Comparison of ENCODE assay signal across 16 mouse cellular contexts in genomic region chr5:140660398-140660797, GRCm38 (mm10). TPM values are rescaled to one million over a fixed set of nuclear protein-coding genes. Genes with fewer than 3 reads are reported as not detected.
A peak's percentile ranks its signal among the peaks of the same experiment; 100 is the strongest.
DNase-seq lines count a peak whose midpoint lies in the region; ATAC-seq lines count a peak whose summit lies in the region.
"Had no signal": no experiment of that assay in that cellular context is flagged by ENCODE, and none has a peak within 500 bp of the region (broad histone marks: within the 10 kb centered on the region; RNA-seq: fewer than 3 reads in every experiment).

No protein-coding gene starts in this region.

- peaks cover 44% of the 10 kb centered on the region for H3K4me1 ChIP-seq in midbrain, embryonic 13.5 days (replicated peaks)
- H3K4me1 ChIP-seq in midbrain, embryonic 11.5 days (ENCODE audit: control insufficient read depth, insufficient read depth, low read length): peaks cover 2% of the 10 kb centered on the region; the same call in 1 of the 2 replicates
- peaks cover 56% of the 10 kb centered on the region for H3K4me1 ChIP-seq in forebrain, embryonic 15.5 days
- H3K4me1 ChIP-seq in midbrain, embryonic 14.5 days (ENCODE audit: control insufficient read depth, insufficient read depth, low read length): peaks cover 7% of the 10 kb centered on the region

- no peak overlapping the region for H3K9ac ChIP-seq in midbrain, embryonic 13.5 days (replicated peaks)
- H3K9ac ChIP-seq in midbrain, embryonic 11.5 days (ENCODE audit: low read length): no peak overlapping the region
- peak overlapping the region; percentile 10; the same call in 1 of the 2 replicates for H3K9ac ChIP-seq in forebrain, embryonic 15.5 days (replicated peaks)
- no peak overlapping the region for H3K9ac ChIP-seq in midbrain, embryonic 14.5 days (replicated peaks; ENCODE audit: low read length)
- H3K9ac ChIP-seq: lung, embryonic 14.5 days had no signal

- no peak for ATAC-seq in midbrain, embryonic 13.5 days
- no peak for ATAC-seq in midbrain, embryonic 11.5 days (ENCODE audit: low FRiP score)
- 0 out of 2 replicates have a peak, but pooled peaks have one; percentile 11 for ATAC-seq in forebrain, embryonic 15.5 days (replicated peaks)
- no peak for ATAC-seq in midbrain, embryonic 14.5 days (ENCODE audit: low FRiP score, low TSS enrichment)
- ATAC-seq: intestine, embryonic 15.5 days had no signal

- WGBS in midbrain, embryonic 13.5 days: 67% methylated on average over 1 of the region's 1 CpGs
- WGBS in midbrain, embryonic 11.5 days: 88% methylated on average over 1 of the region's 1 CpGs
- WGBS in forebrain, embryonic 15.5 days: 18% methylated on average over 1 of the region's 1 CpGs
- WGBS in midbrain, embryonic 14.5 days: 74% methylated on average over 1 of the region's 1 CpGs

- no peaks in the 10 kb centered on the region for H3K27me3 ChIP-seq in midbrain, embryonic 13.5 days
- H3K27me3 ChIP-seq in midbrain, embryonic 11.5 days (ENCODE audit: control insufficient read depth, insufficient read depth, low read length): no peaks in the 10 kb centered on the region
- no peaks in the 10 kb centered on the region for H3K27me3 ChIP-seq in forebrain, embryonic 15.5 days
- H3K27me3 ChIP-seq in midbrain, embryonic 14.5 days (ENCODE audit: control insufficient read depth, insufficient read depth, low read length): no peaks in the 10 kb centered on the region
- H3K27me3 ChIP-seq: intestine, embryonic 15.5 days had no signal

- H3K27ac ChIP-seq in midbrain, embryonic 13.5 days: peak overlapping the region; percentile 75
- no peak overlapping the region for H3K27ac ChIP-seq in midbrain, embryonic 11.5 days (ENCODE audit: low read depth, low read length)
- H3K27ac ChIP-seq in forebrain, embryonic 15.5 days (replicated peaks): peak overlapping the region; percentile 94
- H3K27ac ChIP-seq in midbrain, embryonic 14.5 days (replicated peaks; ENCODE audit: low read depth, low read length): peak overlapping the region; percentile 74
- H3K27ac ChIP-seq: intestine, embryonic 15.5 days had no signal

- peaks cover 10% of the 10 kb centered on the region; the same call in 1 of the 2 replicates for H3K36me3 ChIP-seq in midbrain, embryonic 13.5 days
- no peaks in the 10 kb centered on the region for H3K36me3 ChIP-seq in midbrain, embryonic 11.5 days (ENCODE audit: control insufficient read depth, insufficient read depth, low read length)
- no peaks in the 10 kb centered on the region; the same call in 1 of the 2 replicates for H3K36me3 ChIP-seq in forebrain, embryonic 15.5 days
- 0 out of 2 replicates have a peak, but pooled peaks cover 5% of the 10 kb centered on the region for H3K36me3 ChIP-seq in midbrain, embryonic 14.5 days (ENCODE audit: control insufficient read depth, insufficient read depth, low read length)
- H3K36me3 ChIP-seq: G1E; intestine, embryonic 15.5 days had no signal

- H3K4me2 ChIP-seq in midbrain, embryonic 13.5 days (replicated peaks): no peak overlapping the region
- no peak overlapping the region for H3K4me2 ChIP-seq in midbrain, embryonic 11.5 days
- no peak overlapping the region for H3K4me2 ChIP-seq in forebrain, embryonic 15.5 days (replicated peaks)
- no peak overlapping the region for H3K4me2 ChIP-seq in midbrain, embryonic 14.5 days (ENCODE audit: low read length)
- H3K4me2 ChIP-seq: intestine, embryonic 15.5 days; lung, embryonic 14.5 days had no signal

- H3K4me3 ChIP-seq in midbrain, embryonic 13.5 days (replicated peaks): no peak overlapping the region
- no peak overlapping the region for H3K4me3 ChIP-seq in midbrain, embryonic 11.5 days (ENCODE audit: low read depth, low read length)
- H3K4me3 ChIP-seq in forebrain, embryonic 15.5 days: no peak overlapping the region
- no peak overlapping the region for H3K4me3 ChIP-seq in midbrain, embryonic 14.5 days (replicated peaks; ENCODE audit: low read depth, low read length)
- H3K4me3 ChIP-seq: erythroblast, embryonic 14.5 days; intestine, embryonic 15.5 days; myocyte had no signal

- no peaks in the 10 kb centered on the region for H3K9me3 ChIP-seq in midbrain, embryonic 13.5 days
- no peaks in the 10 kb centered on the region for H3K9me3 ChIP-seq in midbrain, embryonic 11.5 days (ENCODE audit: control insufficient read depth, low read length)
- H3K9me3 ChIP-seq in forebrain, embryonic 15.5 days: no peaks in the 10 kb centered on the region
- no peaks in the 10 kb centered on the region for H3K9me3 ChIP-seq in midbrain, embryonic 14.5 days (ENCODE audit: control insufficient read depth, low read length)
- H3K9me3 ChIP-seq: G1E; intestine, embryonic 15.5 days had no signal

- DNase-seq in midbrain, embryonic 11.5 days (ENCODE audit: low spot score, missing footprints): no peak
- no peak for DNase-seq in midbrain, embryonic 14.5 days
- no peak for DNase-seq in retina, postnatal 1 day
- DNase-seq in gastrocnemius, adult 8-10 months (ENCODE audit: low spot score in 2 of 2): no peak
- DNase-seq in embryo, embryonic 11 days: no peak
- DNase-seq: adrenal gland, adult 8-10 months; cerebellum, adult 9-10 months; heart, postnatal 14 days; kidney, postnatal 10 days; lung, embryonic 14.5 days had no signal

RNA-seq across cellular contexts. Expression of gene Ttyh3, which starts 11.6 kb away (rescaled TPM):
- 53.6 and 76.6 TPM in 2 replicates for polyA plus RNA-seq in midbrain, embryonic 13.5 days (2015; fragmentation: Nextera tagmentation; extraction: Ambion mirVana)
- 42.9 and 46.4 TPM in 2 replicates for polyA plus RNA-seq in midbrain, embryonic 11.5 days (2014; fragmentation: Nextera tagmentation; extraction: Ambion mirVana)
- polyA plus RNA-seq in forebrain, embryonic 15.5 days (2015; fragmentation: Nextera tagmentation; extraction: Ambion mirVana): 78.9 and 85.5 TPM in 2 replicates
- 72.1 and 86.7 TPM in 2 replicates for polyA plus RNA-seq in midbrain, embryonic 14.5 days (2014; fragmentation: Nextera tagmentation; extraction: Ambion mirVana)
- 1 to 10 TPM; 2.6 to 5.2 (median 3.4) TPM for total RNA-seq in gastrocnemius, adult 8-10 months (2022)

RNA-seq across cellular contexts. Expression of gene Iqce, which starts 41.8 kb away (rescaled TPM):
- polyA plus RNA-seq in midbrain, embryonic 13.5 days (2015; fragmentation: Nextera tagmentation; extraction: Ambion mirVana): 24.4 and 26.0 TPM in 2 replicates
- polyA plus RNA-seq in midbrain, embryonic 11.5 days (2014; fragmentation: Nextera tagmentation; extraction: Ambion mirVana): 13.9 and 15.6 TPM in 2 replicates
- polyA plus RNA-seq in forebrain, embryonic 15.5 days (2015; fragmentation: Nextera tagmentation; extraction: Ambion mirVana): 22.2 and 25.1 TPM in 2 replicates
- 22.9 and 25.0 TPM in 2 replicates for polyA plus RNA-seq in midbrain, embryonic 14.5 days (2014; fragmentation: Nextera tagmentation; extraction: Ambion mirVana)
- 1 to 10 TPM; 1.0 to 2.9 (median 1.4) TPM for total RNA-seq in gastrocnemius, adult 8-10 months (2022)

RNA-seq across cellular contexts. Expression of gene Brat1, which starts 44.4 kb away (rescaled TPM):
- polyA plus RNA-seq in midbrain, embryonic 13.5 days (2015; fragmentation: Nextera tagmentation; extraction: Ambion mirVana): 20.7 and 22.4 TPM in 2 replicates
- polyA plus RNA-seq in midbrain, embryonic 11.5 days (2014; fragmentation: Nextera tagmentation; extraction: Ambion mirVana): 8.3 and 11.4 TPM in 2 replicates
- 26.3 and 28.2 TPM in 2 replicates for polyA plus RNA-seq in forebrain, embryonic 15.5 days (2015; fragmentation: Nextera tagmentation; extraction: Ambion mirVana)
- polyA plus RNA-seq in midbrain, embryonic 14.5 days (2014; fragmentation: Nextera tagmentation; extraction: Ambion mirVana): 18.3 and 19.0 TPM in 2 replicates
- total RNA-seq in gastrocnemius, adult 8-10 months (2022): 1 to 10 TPM; 4.6 to 5.8 (median 5.2) TPM

RNA-seq across cellular contexts. Expression of gene Lfng, which starts 53.3 kb away (rescaled TPM):
- polyA plus RNA-seq in midbrain, embryonic 13.5 days (2015; fragmentation: Nextera tagmentation; extraction: Ambion mirVana): 25.0 and 25.7 TPM in 2 replicates
- polyA plus RNA-seq in midbrain, embryonic 11.5 days (2014; fragmentation: Nextera tagmentation; extraction: Ambion mirVana): 38.3 and 40.5 TPM in 2 replicates
- polyA plus RNA-seq in forebrain, embryonic 15.5 days (2015; fragmentation: Nextera tagmentation; extraction: Ambion mirVana): 25.7 and 28.8 TPM in 2 replicates
- polyA plus RNA-seq in midbrain, embryonic 14.5 days (2014; fragmentation: Nextera tagmentation; extraction: Ambion mirVana): 20.5 and 25.2 TPM in 2 replicates
- total RNA-seq in gastrocnemius, adult 8-10 months (2022): 1 to 10 TPM; 2.0 to 2.9 (median 2.4) TPM
